Mouse (Mus musculus) heart, postnatal 0 days (tissue): Measurements from ENCODE around the gene Mta1.

Source experiments
- CTCF ChIP-seq: IDR thresholded peaks from 2 replicates; pipeline ENCODE4 v1.5.1; 2016; ENCODE audit warnings: antibody characterized with exemption, control low read depth, low read depth
- EP300 ChIP-seq: IDR thresholded peaks from 2 replicates; pipeline ENCODE4 v1.6.1; 2016; ENCODE audit warnings: antibody characterized with exemption, low read depth

GRCm38 (mm10) chr12:113108528-113109283 lies 10.6 kb downstream of the Mta1 start:
- TF ChIP-seq CTCF (no peak), EP300 (no peak)
